Mouse (Mus musculus) MEL (cell line): Measurements from ENCODE around the gene Myrf.

Experiments
- CHD2 ChIP-seq: IDR thresholded peaks from 2 replicates; pipeline ENCODE4 v1.6.1; 2011; ENCODE audit warnings: low read length, improper control_type of control experiment
- CTCF ChIP-seq, 3 experiments: IDR thresholded peaks in 2 of 3; conservative IDR thresholded peaks in 1 of 3; 2 replicates each; pipeline ENCODE4 v1.5.1; 2011 to 2012; ENCODE audit warnings: low read length in 3 of 3, low read depth in 2 of 3, mild to moderate bottlenecking in 2 of 3, improper control_type of control experiment in 1 of 3, inconsistent platforms in 1 of 3, mixed read lengths in 1 of 3, moderate library complexity in 1 of 3; ENCODE audit not compliant: control insufficient read depth in 1 of 3, insufficient read depth in 1 of 3, poor library complexity in 1 of 3, severe bottlenecking in 1 of 3
- EP300 ChIP-seq, 2 experiments: IDR thresholded peaks; 2 replicates each; pipeline ENCODE4 v1.6.1; 2011; ENCODE audit warnings: improper control_type of control experiment in 2 of 2, low read length in 2 of 2, low read depth in 1 of 2, mild to moderate bottlenecking in 1 of 2
- ETS1 ChIP-seq: IDR thresholded peaks from 2 replicates; pipeline ENCODE4 v1.6.1; 2012; ENCODE audit warnings: low read depth, mild to moderate bottlenecking, inconsistent platforms, low read length, improper control_type of control experiment, moderate library complexity
- GABPA ChIP-seq: IDR thresholded peaks from 2 replicates; pipeline ENCODE4 v1.6.1; 2012; ENCODE audit warnings: low read depth, mild to moderate bottlenecking, inconsistent platforms, low read length, improper control_type of control experiment, moderate library complexity
- HCFC1 ChIP-seq: IDR thresholded peaks from 2 replicates; pipeline ENCODE4 v1.6.1; 2012; ENCODE audit warnings: low read depth, mild to moderate bottlenecking, inconsistent platforms, low read length, improper control_type of control experiment, moderate library complexity
- KAT2A ChIP-seq: conservative IDR thresholded peaks from 2 replicates; pipeline ENCODE4 v1.6.1; 2012; ENCODE audit warnings: low read depth, low read length, improper control_type of control experiment, inconsistent platforms
- MYC ChIP-seq: IDR thresholded peaks from 2 replicates; pipeline ENCODE4 v1.6.1; 2011; ENCODE audit warnings: low read depth, mild to moderate bottlenecking, low read length, improper control_type of control experiment, moderate library complexity
- POLR2A ChIP-seq, 2 experiments: IDR thresholded peaks; 2 replicates each; pipeline ENCODE4 v1.6.1; 2011 to 2012; ENCODE audit warnings: low read length in 2 of 2, mild to moderate bottlenecking in 2 of 2, control low read depth in 1 of 2, improper control_type of control experiment in 1 of 2, low read depth in 1 of 2, moderate library complexity in 1 of 2; ENCODE audit not compliant: control insufficient read depth in 1 of 2, insufficient read depth in 1 of 2, poor library complexity in 1 of 2
- POLR2AphosphoS5 ChIP-seq: IDR thresholded peaks from 2 replicates; pipeline ENCODE4 v1.6.1; 2012; ENCODE audit warnings: low read depth, borderline replicate concordance, mild to moderate bottlenecking, inconsistent platforms, low read length, moderate library complexity, mixed read lengths
- USF1 ChIP-seq: IDR thresholded peaks from 2 replicates; pipeline ENCODE4 v1.6.1; 2014; ENCODE audit warnings: low read depth, mild to moderate bottlenecking, inconsistent platforms, low read length, improper control_type of control experiment, moderate library complexity
- ZNF384 ChIP-seq: IDR thresholded peaks from 2 replicates; pipeline ENCODE4 v1.6.1; 2012; ENCODE audit warnings: low read depth, mild to moderate bottlenecking, inconsistent platforms, low read length, improper control_type of control experiment

- TF ChIP-seq ETS1 (peak; percentile 64; the same call in 1 of the 2 replicates), CHD2 (no peak), KAT2A (no peak), MYC (0 out of 2 replicates have a peak, but pooled peaks have one; percentile 12), POLR2AphosphoS5 (no peak), POLR2A (IDR thresholded peaks at IDR 0.05; ENCODE audit: control insufficient read depth in 1 of 2, insufficient read depth in 1 of 2, low read depth in 1 of 2, low read length in 2 of 2, poor library complexity in 1 of 2) (no peak), USF1 (no peak), GABPA (peak; percentile 86), ZNF384 (no peak), HCFC1 (0 out of 2 replicates have a peak, but pooled peaks have one; percentile 7), CTCF (IDR thresholded peaks at IDR 0.05 in 2 of 3, conservative IDR thresholded peaks at IDR 0.05 in 1 of 3; ENCODE audit: control insufficient read depth in 1 of 3, insufficient read depth in 1 of 3, low read depth in 2 of 3, low read length in 3 of 3, poor library complexity in 1 of 3, severe bottlenecking in 1 of 3) (no peak), EP300 (IDR thresholded peaks at IDR 0.05; ENCODE audit: low read depth in 1 of 2, low read length in 2 of 2) (peak; percentile 72 to 76)
Observed at GRCm38 (mm10) chr19:10173116-10173718, 67.3 kb downstream of the Myrf start.
